Mouse (Mus musculus) embryonic facial prominence, embryonic 11.5 days (tissue): ENCODE measurements around the gene Nthl1. TPM values are rescaled to one million over a fixed set of nuclear protein-coding genes. Genes with fewer than 3 reads are reported as not detected.

Experiments
- ATAC-seq: fragments of 200-750 bp; cut with Nextera tagmentation; replicated peaks from 2 replicates; pipeline ENCODE4 v1.8.0; 2017; ENCODE audit warnings: low read depth; ENCODE audit not compliant: insufficient number of reproducible peaks, low FRiP score, low TSS enrichment
- DNase-seq: peaks from one replicate; pipeline ENCODE4 v3.0.0-alpha.2; 2015; ENCODE audit warnings: low spot score
- H3K27ac ChIP-seq: fragments of 300-500 bp; sonication (generic); replicated peaks from 2 replicates; pipeline ENCODE4 v1.5.1; 2014; ENCODE audit warnings: mild to moderate bottlenecking, low read depth, low read length, control low read depth
- H3K27me3 ChIP-seq: fragments of 300-500 bp; sonication (generic); 2 replicates; pipeline ENCODE4 v1.6.1; 2014; ENCODE audit warnings: mild to moderate bottlenecking, low read length, moderate library complexity, mixed read lengths; ENCODE audit not compliant: control insufficient read depth, insufficient read depth
- H3K36me3 ChIP-seq: fragments of 300-500 bp; sonication (generic); replicated peaks from 2 replicates; pipeline ENCODE4 v1.6.1; 2014; ENCODE audit warnings: low read depth, mild to moderate bottlenecking, low read length, moderate library complexity, mixed read lengths; ENCODE audit not compliant: control insufficient read depth, insufficient read depth
- H3K4me1 ChIP-seq: fragments of 300-500 bp; sonication (generic); 2 replicates; pipeline ENCODE4 v1.6.1; 2014; ENCODE audit warnings: low read length, mixed read lengths; ENCODE audit not compliant: control insufficient read depth, insufficient read depth
- H3K4me2 ChIP-seq: fragments of 300-500 bp; sonication (generic); 2 replicates; pipeline ENCODE4 v1.6.1; 2014; ENCODE audit warnings: low read depth, mild to moderate bottlenecking, control low read depth, low read length, moderate library complexity
- H3K4me3 ChIP-seq: fragments of 300-500 bp; sonication (generic); 2 replicates; pipeline ENCODE4 v1.5.1; 2014; ENCODE audit warnings: low read depth, low read length, control low read depth
- H3K9ac ChIP-seq: fragments of 300-500 bp; sonication (generic); replicated peaks from 2 replicates; pipeline ENCODE4 v1.6.1; 2014; ENCODE audit warnings: mild to moderate bottlenecking, control low read depth, low read length
- H3K9me3 ChIP-seq: fragments of 300-500 bp; sonication (generic); replicated peaks from 2 replicates; pipeline ENCODE4 v1.6.1; 2016; ENCODE audit warnings: mild to moderate bottlenecking, low read length, inconsistent platforms, mixed read lengths; ENCODE audit not compliant: control insufficient read depth
- WGBS: fragments of 180-500 bp; shearing (Covaris S2); extraction: QIAGEN DNeasy Blood & Tissue Kit; methylation state at CpG from one replicate; pipeline ENCODE4 v1.1.7; 2014; 5-methylcytosine and 5-hydroxymethylcytosine counted together
- polyA plus RNA-seq: library from polyadenylated mRNA; unstranded; fragments of >200 nt; fragmentation: Nextera tagmentation; extraction: Ambion mirVana; gene quantifications from 2 replicates; pipeline ENCODE4 v1.2.1, GENCODE M21; 2014

The Nthl1 gene
- polyA plus RNA-seq, 1 experiment from 2014 or later = 18.6 TPM

- no peak overlapping the region for H3K9ac ChIP-seq
- no peak for ATAC-seq
- H3K9me3 ChIP-seq = no peaks in the 10 kb centered on the region
- DNase-seq = no peak
- no peaks in the 10 kb centered on the region for H3K4me1 ChIP-seq
- H3K27me3 ChIP-seq = no peaks in the 10 kb centered on the region
- no peak overlapping the region for H3K4me2 ChIP-seq
- no peak overlapping the region for H3K4me3 ChIP-seq
- WGBS = 91% methylated on average over 3 of the region's 3 CpGs
- H3K27ac ChIP-seq = no peak overlapping the region
- H3K36me3 ChIP-seq = peaks cover 8% of the 10 kb centered on the region
Measured at GRCm38 (mm10) chr17:24604557-24604956, 27.9 kb upstream of the Nthl1 start.

- Histone ChIP-seq H3K9me3 (no peaks in the 10 kb centered on the region), H3K36me3 (peaks cover 6% of the 10 kb centered on the region), H3K27ac (no peak overlapping the region), H3K4me2 (no peak overlapping the region), H3K4me3 (no peak overlapping the region), H3K9ac (no peak overlapping the region), H3K27me3 (no peaks in the 10 kb centered on the region), H3K4me1 (no peaks in the 10 kb centered on the region)
- DNase-seq (no peak), ATAC-seq (no peak)
- WGBS = 84% methylated on average over 4 of the region's 4 CpGs
Measured at GRCm38 (mm10) chr17:24608370-24608769, 24.1 kb upstream of the Nthl1 start.

- Histone ChIP-seq H3K27ac (no peak overlapping the region), H3K9me3 (no peaks in the 10 kb centered on the region), H3K4me2 (no peak overlapping the region), H3K9ac (no peak overlapping the region), H3K4me1 (no peaks in the 10 kb centered on the region), H3K27me3 (no peaks in the 10 kb centered on the region), H3K4me3 (no peak overlapping the region), H3K36me3 (peaks cover 8% of the 10 kb centered on the region)
- DNase-seq = no peak
- 94% methylated on average over 8 of the region's 8 CpGs for WGBS
- no peak for ATAC-seq
Measured at GRCm38 (mm10) chr17:24608874-24609273, 23.6 kb upstream of the Nthl1 start.

DNA sequence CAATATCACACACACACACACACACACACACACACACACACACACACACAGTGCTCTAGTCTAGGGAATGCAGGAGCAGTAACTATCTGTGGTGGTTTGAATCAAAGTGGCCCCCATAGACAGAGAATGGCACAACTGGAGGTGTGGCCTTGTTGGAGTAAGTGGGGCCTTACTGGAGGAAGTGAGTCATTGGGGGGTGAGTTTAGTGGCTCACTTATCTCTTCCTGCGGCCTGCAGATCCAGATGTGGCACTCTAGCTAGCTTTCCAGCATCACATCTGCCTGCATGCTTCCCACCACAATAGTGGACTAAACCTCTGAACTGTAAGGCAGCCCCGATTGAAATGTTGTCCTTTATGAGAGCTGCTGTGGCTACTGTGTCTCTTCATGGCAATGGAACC lies 21.8 kb upstream of the Nthl1 start:
- Histone ChIP-seq H3K36me3 (peaks cover 13% of the 10 kb centered on the region), H3K9ac (no peak overlapping the region), H3K27ac (no peak overlapping the region), H3K4me2 (no peak overlapping the region), H3K9me3 (no peaks in the 10 kb centered on the region), H3K4me3 (no peak overlapping the region), H3K27me3 (no peaks in the 10 kb centered on the region), H3K4me1 (no peaks in the 10 kb centered on the region)
- 93% methylated on average over 2 of the region's 2 CpGs for WGBS
- no peak for DNase-seq
- ATAC-seq = no peak

DNA sequence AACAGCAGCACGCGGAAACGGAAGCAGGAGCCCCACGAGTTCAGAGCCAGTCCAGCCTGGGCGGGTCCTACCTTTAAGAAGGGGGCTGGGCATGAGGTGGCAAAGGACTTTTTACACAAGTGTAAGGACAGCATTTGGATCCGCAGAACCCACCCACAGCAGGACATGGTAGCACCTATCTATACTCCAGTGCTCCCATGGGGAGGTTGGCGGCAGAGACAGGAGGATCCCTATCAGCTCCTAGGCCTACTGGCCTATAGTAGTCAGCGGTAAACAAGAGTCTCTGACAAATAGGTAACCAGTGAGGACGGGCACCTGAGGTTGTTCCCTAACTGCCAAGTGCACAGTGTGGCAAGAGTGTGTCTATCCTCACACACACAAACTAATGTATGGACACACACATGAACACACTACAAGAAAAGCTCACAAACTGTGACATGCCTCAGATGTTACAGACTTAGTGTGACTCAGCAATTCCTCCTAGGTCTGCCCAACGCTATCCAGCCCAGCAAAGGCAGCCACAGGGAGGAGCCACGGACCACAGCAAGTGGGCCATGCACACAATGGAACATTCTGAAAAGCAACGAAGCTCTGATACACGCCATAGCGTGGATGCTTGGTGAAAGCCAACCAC lies 14.8 kb upstream of the Nthl1 start:
- Histone ChIP-seq H3K9me3 (no peaks in the 10 kb centered on the region), H3K27ac (no peak overlapping the region), H3K4me1 (no peaks in the 10 kb centered on the region), H3K27me3 (no peaks in the 10 kb centered on the region), H3K4me2 (no peak overlapping the region), H3K4me3 (no peak overlapping the region), H3K9ac (no peak overlapping the region), H3K36me3 (peaks cover 17% of the 10 kb centered on the region)
- DNase-seq (no peak), ATAC-seq (no peak)
- WGBS = 84% methylated on average over 14 of the region's 14 CpGs

GRCm38 (mm10) chr17:24625472-24625871 lies 7.0 kb upstream of the Nthl1 start:
- DNase-seq = no peak

DNA sequence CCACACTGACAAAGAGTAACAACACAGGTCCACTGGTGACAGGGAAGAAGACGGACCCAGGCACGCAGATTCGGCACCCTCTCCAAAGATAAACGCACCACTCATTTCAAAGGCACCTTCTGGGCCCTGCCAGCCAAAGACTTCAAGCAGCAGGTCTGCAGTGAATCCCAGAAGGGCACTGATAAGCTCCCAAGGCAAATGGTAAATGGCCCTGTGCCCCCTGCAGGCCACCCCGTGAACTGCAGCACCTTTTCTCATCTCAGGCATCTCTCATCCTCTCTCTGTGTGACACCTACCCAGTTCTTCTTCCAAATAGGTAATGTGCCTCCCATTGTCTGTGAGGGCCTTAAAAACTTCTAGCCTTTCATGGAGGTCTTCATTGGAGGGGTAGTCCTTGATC lies 3.8 kb upstream of the Nthl1 start:
- 51% methylated on average over 5 of the region's 5 CpGs for WGBS
- DNase-seq (peak; percentile 78), ATAC-seq (no peak)
- Histone ChIP-seq H3K4me2 (no peak overlapping the region), H3K4me3 (no peak overlapping the region), H3K36me3 (peaks cover 13% of the 10 kb centered on the region), H3K4me1 (peaks cover 6% of the 10 kb centered on the region; the same call in 1 of the 2 replicates), H3K9me3 (no peaks in the 10 kb centered on the region), H3K27ac (no peak overlapping the region), H3K9ac (no peak overlapping the region), H3K27me3 (no peaks in the 10 kb centered on the region)

More at GRCm38 (mm10) chr17:24625472-24625871, 7.0 kb upstream of the Nthl1 start:
- WGBS = 97% methylated on average over 8 of the region's 8 CpGs
- Histone ChIP-seq H3K9me3 (no peaks in the 10 kb centered on the region), H3K9ac (no peak overlapping the region), H3K27ac (no peak overlapping the region), H3K4me1 (no peaks in the 10 kb centered on the region), H3K27me3 (no peaks in the 10 kb centered on the region), H3K4me3 (no peak overlapping the region), H3K4me2 (no peak overlapping the region), H3K36me3 (peaks cover 19% of the 10 kb centered on the region)
- ATAC-seq = no peak

GRCm38 (mm10) chr17:24630072-24630471 lies 2.4 kb upstream of the Nthl1 start:
- whole genome bisulfite sequencing = 86% methylated on average over 14 of the region's 14 CpGs
- H3K36me3 ChIP-seq = peaks cover 10% of the 10 kb centered on the region

More at GRCm38 (mm10) chr17:24630072-24630471, 2.4 kb upstream of the Nthl1 start:
- Histone ChIP-seq H3K27me3 (no peaks in the 10 kb centered on the region), H3K4me2 (no peak overlapping the region), H3K4me3 (no peak overlapping the region), H3K27ac (no peak overlapping the region), H3K9me3 (no peaks in the 10 kb centered on the region), H3K4me1 (peaks cover 6% of the 10 kb centered on the region; the same call in 1 of the 2 replicates), H3K9ac (no peak overlapping the region)
- DNase-seq (no peak), ATAC-seq (no peak)
